Mouse (Mus musculus): ENCODE results near the gene Pros1.

DNA sequence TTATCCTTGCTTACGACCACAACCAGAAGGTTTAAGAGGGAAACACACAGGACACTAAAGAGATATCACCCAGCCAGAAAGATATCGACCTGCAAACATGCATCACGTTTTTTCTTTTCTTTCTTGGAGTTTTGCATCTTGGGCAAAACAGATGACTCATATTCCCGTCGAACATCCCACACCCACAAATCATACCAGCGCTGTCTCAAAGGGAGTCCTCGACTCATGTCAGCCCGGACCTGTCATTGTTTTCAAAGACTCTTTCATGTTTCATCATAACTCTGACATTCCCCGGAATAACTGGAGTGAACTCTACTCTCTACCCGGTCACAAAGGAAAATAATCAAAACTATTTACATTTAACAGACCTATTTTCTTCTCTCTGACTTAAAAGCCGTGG is 82.2 kb downstream of the Pros1 start:
- TF ChIP-seq CTCF (IDR thresholded peaks at IDR 0.05; ENCODE audit: low read depth, low read length) (no peak), GATA1 (IDR thresholded peaks at IDR 0.05; ENCODE audit: borderline replicate concordance, low read length) (no peak), GATA2 (IDR thresholded peaks at IDR 0.05; ENCODE audit: borderline replicate concordance, low read depth, low read length) (no peak), POLR2AphosphoS5 (IDR thresholded peaks at IDR 0.05; ENCODE audit: insufficient replicate concordance, low read depth, low read length) (no peak), TAL1 (conservative IDR thresholded peaks at IDR 0.05; ENCODE audit: low read depth, low read length) (no peak)

Data from G1E (cell line).